Mouse (Mus musculus): ENCODE measurements at regions not wholly inside any gene's neighbourhood (a gene's known extent, or its start where the extent isn't known, plus 50 kb on each side); places are given as distances from the start of the nearest gene placed in this dataset.
"Not testable (repeated sequence)": the region's sequence is repeated elsewhere in the genome, so short reads cannot be mapped to it uniquely, and the experiment has no call there.

GRCm38 (mm10) chrX:82249456-82249855, 699.2 kb upstream of the Dmd start:
- not testable (repeated sequence) for H3K4me1 ChIP-seq; H3K4me3 ChIP-seq; H3K9ac ChIP-seq; H3K27ac ChIP-seq; H3K4me2 ChIP-seq (replicated peaks); H3K36me3 ChIP-seq; ATAC-seq (ENCODE audit: low FRiP score, low read depth); H3K9me3 ChIP-seq; H3K27me3 ChIP-seq (replicated peaks)
- 58% methylated on average over 1 of the region's 1 CpGs for WGBS

DNA sequence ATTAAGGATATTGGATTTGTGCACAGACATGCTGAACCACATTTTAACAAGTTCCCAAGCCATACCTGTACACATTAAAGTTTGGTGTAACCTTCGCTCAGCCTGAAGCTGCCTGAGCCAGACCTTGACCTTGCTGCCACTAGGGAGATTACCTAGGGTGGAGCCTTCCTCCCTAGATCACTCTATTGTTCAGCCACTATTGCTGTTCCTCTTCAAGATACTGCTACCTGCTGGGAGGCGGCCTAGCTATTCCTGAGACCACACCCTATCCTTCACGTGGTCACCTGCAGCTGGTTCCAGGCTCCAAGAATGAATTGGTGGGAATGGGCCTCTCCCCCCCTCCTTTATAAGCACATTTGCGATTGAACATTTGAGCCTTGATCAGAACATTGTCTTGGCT, 666.3 kb upstream of the Dmd start:
- H3K4me1 ChIP-seq; H3K9me3 ChIP-seq; H3K4me3 ChIP-seq; H3K9ac ChIP-seq; H3K27ac ChIP-seq; H3K4me2 ChIP-seq (replicated peaks); H3K27me3 ChIP-seq (replicated peaks); H3K36me3 ChIP-seq; ATAC-seq (ENCODE audit: low FRiP score, low read depth): not testable (repeated sequence)
- WGBS: 73% methylated on average over 4 of the region's 4 CpGs

DNA sequence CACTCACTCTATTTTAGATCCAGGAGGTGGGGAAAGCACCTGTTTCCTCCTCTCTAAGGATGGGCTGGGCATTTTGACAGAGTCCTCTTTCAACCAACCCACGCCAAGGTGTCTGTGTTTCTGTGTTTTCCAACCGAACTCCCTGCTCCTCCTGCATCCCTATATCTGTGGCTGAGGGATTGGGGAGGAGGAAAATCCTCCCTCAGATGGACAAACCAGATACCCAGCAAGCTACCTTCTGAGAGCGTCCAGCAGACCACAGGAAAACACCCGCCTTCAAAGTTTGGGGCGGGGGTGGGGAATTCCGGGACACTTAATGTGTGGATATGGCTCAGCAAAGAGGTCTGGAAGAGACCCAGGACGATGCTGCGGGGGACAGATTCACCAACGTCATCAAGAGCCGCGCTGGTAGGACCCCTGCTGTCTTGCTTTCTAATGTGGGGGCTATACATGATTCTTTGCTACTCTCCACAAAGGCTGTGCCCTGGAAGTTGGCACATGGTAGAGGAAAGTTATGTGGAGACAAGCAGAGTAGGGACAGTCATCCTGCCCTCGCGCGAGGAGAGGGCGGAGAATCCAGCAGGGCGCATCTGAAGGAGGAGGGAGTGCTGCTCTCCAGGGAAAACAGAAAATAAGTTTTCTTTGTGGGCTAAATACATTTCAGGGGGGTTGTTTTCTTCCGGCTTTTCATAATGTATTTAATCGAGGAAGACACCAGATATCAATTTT, 637.7 kb upstream of the Dmd start:
- no peak for ATAC-seq (ENCODE audit: low FRiP score, low read depth)
- Histone ChIP-seq H3K4me1 (no peaks in the 10 kb centered on the region), H3K9ac (no peak overlapping the region), H3K36me3 (no peaks in the 10 kb centered on the region), H3K4me3 (no peak overlapping the region; the same call in 1 of the 2 replicates), H3K4me2 (replicated peaks) (peak overlapping the region; percentile 50), H3K27me3 (replicated peaks) (no peaks in the 10 kb centered on the region), H3K9me3 (no peaks in the 10 kb centered on the region), H3K27ac (no peak overlapping the region)
- WGBS: 21% methylated on average over 18 of the region's 18 CpGs

All from neural tube, embryonic 12.5 days (tissue).